Mouse (Mus musculus): ENCODE measurements at regions not wholly inside any gene's neighbourhood (a gene's known extent, or its start where the extent isn't known, plus 50 kb on each side); places are given as distances from the start of the nearest gene placed in this dataset.

DNA sequence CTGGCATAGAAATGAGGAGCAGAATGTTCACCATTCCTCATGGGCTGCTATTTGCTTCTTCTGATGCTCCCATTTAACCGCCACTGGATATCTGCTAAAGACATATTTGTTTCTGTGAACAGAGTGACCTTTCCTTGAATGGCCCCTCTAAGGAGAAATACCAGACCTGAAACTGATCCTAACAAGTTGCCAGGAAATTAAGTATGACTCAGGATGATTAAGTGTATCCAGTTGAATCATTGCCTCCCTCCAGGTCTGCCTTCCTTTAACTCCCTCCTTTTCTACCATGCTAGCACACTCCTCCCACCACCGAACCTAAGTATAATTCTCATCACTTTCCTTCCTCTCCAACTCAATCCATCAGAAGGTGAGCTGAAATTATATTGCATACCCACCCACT, 194.2 kb upstream of the Dph6 start:
- Histone ChIP-seq H3K4me3 (no peak overlapping the region), H3K27ac (no peak overlapping the region)
- DNase-seq (ENCODE audit: low spot score in 2 of 2): no peak
- TF ChIP-seq CTCF (conservative IDR thresholded peaks at IDR 0.05): no peak

DNA sequence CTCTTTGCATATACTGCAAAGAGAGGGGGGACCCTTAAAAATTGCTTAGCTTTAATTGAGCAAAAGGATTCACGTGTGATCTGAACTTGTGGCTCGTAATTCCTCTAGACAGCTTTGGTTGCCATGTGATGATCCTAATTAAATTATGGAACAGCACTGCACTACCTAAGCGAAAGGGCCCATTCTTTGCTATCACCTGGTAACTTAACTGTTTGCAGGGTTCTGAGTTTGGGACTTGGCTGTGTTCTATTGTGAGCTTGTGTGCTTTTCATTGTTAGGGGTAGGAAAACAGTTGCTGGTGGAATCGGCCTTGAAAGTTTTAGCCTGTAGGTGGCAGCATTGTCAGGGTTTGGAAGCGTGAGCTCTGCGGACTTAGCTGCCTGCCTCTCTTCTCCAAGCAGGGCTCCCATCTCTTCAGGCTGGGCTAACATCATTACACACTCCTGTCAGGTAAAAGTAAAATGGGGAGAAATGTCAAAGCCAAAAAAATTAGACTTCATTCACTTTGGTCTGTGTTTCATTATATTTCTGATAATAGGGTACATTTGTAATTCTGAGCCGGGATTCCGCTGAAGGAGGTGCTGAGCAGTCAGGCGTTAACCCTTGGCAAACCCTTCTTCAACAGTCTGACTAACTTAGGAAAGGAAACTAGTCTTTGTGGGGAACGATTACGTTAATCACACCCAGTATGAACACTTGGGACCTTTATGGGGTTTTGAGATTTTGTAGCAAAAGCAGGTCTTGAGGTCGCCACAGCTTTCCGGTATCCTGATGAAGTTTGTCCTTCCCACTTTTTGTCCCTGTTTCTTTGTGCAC, 199.2 kb upstream of the Dph6 start:
- no peak overlapping the region for H3K27ac ChIP-seq
- TF ChIP-seq CTCF (conservative IDR thresholded peaks at IDR 0.05): peak; percentile 97
- DNase-seq (ENCODE audit: low spot score in 2 of 2): peak; percentile 76 to 90
- H3K4me3 ChIP-seq: peak overlapping the region; percentile 40

DNA sequence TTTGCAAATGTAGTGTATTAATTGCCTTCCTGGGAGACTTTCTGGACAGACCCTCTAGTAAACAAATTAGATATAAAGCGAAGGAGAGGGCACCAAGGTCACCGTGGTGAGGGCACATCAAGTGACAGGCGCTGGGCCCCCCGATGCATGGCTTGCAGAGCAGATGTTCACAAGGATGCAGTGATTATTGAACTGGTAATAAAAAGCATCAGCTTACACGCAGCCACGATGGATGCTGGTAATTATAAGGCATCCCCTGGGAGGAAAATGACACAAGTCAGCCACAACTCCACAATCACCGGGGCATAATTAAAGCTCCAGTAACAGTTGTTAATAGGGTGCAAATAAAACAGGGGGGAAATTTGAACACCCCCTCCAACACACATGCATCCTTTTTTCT, 217.5 kb upstream of the Dph6 start:
- TF ChIP-seq CTCF (conservative IDR thresholded peaks at IDR 0.05): no peak
- no peak overlapping the region for H3K27ac ChIP-seq
- H3K4me3 ChIP-seq: no peak overlapping the region
- DNase-seq (ENCODE audit: low spot score in 2 of 2): no peak

DNA sequence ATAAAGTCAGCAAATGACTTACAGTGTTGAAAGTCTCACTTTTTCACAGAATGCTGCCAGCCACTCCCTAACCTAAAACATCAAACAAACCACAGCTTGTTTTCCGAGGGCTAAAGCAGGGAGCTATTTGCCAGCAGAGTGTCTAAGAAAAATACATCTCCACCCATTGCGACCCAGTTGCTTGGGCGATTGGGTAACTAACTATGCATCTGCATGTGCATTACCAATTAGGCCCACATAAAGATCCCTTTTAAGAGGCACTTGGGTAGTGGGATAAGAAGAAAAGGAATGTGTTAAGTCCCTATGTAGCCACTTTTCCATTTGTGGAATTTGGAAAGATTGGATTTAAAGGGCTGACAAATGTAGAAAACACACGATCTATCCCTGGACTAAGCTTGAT, 218.3 kb upstream of the Dph6 start:
- H3K27ac ChIP-seq: no peak overlapping the region
- TF ChIP-seq CTCF (conservative IDR thresholded peaks at IDR 0.05): no peak
- H3K4me3 ChIP-seq: no peak overlapping the region
- no peak for DNase-seq (ENCODE audit: low spot score in 2 of 2)

DNA sequence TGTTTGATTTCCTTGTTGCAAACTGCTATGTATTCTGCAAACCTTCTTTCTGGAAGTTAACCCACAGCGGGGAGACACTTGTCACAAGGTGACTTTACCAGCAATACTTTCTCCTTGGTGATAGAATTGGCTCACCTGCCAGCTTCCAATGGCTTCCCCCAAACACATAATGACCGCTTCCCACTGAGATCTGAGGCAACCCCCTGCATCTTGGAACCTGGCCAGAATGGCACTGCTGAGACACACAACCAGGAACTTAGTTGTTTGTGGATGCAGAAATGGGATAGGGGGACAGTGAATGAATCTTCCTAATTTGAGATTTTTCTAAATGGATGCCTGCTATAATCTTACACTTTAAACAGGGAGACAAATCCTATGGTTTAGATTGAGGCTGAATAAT, 224.3 kb upstream of the Dph6 start:
- no peak overlapping the region for H3K27ac ChIP-seq

DNA sequence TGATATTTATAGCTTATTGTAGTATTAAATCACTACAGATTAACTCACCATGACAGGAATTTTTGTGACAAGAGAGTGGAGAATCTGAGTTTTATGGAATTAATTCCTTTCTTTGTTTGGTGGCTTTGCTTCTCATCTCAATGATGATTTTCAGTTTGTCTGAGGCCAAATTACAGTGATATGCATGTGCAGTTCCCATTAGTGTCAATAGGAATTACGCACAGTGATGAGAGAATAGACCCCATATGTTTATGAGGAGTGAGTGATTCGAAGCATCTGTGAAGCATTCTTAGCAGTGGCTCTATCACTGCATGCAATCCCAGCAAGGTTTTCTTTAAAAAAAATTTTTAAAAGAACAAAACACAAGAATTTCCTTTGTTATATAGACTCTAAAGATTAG, 225.0 kb upstream of the Dph6 start:
- no peak for DNase-seq (ENCODE audit: low spot score in 2 of 2)
- Histone ChIP-seq H3K27ac (no peak overlapping the region), H3K4me3 (no peak overlapping the region)
- no peak for TF ChIP-seq CTCF (conservative IDR thresholded peaks at IDR 0.05)

More for the DNA sequence above, 224.3 kb upstream of the Dph6 start:
- no peak for TF ChIP-seq CTCF (conservative IDR thresholded peaks at IDR 0.05)
- H3K4me3 ChIP-seq: no peak overlapping the region
- no peak for DNase-seq (ENCODE audit: low spot score in 2 of 2)

DNA sequence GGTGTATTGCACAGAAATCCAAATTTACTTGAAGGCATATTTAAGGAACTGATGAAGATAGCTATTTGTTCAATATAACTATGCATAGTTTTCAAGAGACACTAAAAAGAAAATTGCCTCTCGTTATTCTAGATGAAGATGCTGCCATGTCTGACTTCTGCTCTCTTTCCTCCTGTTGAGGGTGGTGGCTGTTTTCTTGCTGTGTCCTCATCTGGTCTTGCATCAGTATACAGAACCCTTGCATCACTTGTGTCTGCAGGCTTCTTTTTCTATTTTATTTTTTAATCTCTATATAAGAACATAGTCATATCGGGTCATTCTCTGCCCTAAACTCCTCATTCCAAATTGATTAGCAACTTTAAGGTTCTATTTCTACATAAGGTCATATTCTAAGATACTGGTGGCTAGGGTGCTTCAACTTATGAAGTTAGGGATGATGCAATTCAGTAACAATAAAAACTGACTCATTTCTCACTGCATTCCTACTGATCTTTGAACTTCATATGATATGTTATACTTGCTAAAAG, 231.0 kb upstream of the Dph6 start:
- no peak for TF ChIP-seq CTCF (conservative IDR thresholded peaks at IDR 0.05)
- Histone ChIP-seq H3K27ac (no peak overlapping the region), H3K4me3 (no peak overlapping the region)
- DNase-seq (ENCODE audit: low spot score in 2 of 2): no peak

DNA sequence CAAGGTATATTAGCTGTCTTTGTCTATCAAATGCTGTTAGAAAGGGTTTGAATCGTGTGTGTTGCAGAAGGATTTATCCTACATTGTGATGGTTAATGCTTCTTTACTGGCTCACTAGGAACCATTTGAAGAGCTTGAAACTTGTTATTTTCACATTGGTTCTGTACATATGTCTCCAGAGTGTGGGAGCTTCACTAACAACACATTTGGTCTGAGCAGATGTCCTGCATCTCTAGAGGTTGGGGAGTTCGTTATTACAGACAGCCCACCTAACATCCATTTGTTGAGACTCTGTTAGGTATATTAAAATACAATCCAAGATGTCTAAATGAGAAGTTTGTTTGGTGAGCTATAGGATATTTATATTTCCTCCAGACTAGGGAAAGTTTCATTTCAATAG, 244.0 kb upstream of the Dph6 start:
- no peak overlapping the region for H3K4me3 ChIP-seq
- DNase-seq (ENCODE audit: low spot score in 2 of 2): no peak
- no peak for TF ChIP-seq CTCF (conservative IDR thresholded peaks at IDR 0.05)
- H3K27ac ChIP-seq: no peak overlapping the region

DNA sequence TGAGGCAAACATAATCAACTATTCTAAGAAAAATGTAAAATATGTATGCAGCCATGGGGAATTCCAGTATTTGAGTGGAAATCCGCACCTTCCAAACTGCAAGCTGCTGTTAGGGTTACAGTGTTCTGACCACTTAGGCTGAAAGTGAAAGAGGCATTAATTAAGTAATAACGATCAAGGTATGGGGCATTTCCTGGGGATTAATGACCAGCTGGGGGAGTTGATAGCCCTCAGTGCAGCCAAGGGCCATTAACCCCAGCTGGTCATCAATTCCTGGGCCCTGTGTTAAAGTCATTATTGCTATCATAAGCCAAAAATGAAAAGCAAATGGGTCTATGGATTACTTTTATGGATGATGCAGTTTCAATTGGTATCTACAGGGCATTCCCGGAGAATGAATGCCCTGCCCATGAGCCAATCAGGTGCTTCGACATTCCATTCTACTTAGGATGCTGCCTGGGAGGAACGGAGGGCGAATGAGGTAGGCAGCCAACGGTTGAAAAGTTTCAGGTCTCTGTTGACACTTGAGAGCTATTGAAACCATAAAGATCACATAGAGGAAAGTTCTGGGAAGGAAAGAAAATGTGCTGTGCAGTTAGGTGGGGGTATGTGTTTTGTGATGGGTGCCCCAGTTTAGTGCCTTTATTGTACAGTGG, 257.2 kb upstream of the Dph6 start:
- Histone ChIP-seq H3K4me3 (no peak overlapping the region), H3K27ac (no peak overlapping the region)
- no peak for TF ChIP-seq CTCF (conservative IDR thresholded peaks at IDR 0.05)
- no peak for DNase-seq (ENCODE audit: low spot score in 2 of 2)

DNA sequence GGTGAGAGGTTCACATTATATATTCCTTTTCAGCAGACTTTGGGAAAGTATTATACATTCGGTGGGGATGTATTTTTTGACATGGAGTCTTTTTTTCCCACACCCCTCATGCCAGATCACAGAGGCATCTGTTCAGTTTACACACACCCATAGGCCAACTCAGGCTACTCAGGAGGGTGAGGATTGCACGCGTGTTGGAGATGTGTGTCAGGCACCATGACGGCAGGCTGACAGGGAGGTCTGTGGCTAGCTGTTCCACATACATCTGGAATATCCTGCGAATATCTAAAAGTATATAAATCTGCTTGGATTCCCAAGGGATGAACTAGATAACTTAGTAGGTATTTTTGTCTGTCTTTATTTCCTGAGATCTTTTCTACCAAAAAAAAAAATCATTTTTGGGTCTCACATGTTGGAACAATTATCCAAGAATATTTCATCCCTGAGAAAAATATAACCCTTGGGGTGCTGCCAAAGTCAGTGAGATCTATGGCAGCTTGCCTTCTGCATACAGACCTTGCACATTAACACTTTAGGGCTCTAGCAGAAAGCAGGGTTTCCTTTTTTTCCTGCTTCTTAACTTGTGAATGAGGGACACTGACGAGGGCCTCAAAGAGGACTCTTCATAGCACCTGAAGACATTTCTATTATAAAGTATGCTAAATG, 260.4 kb upstream of the Dph6 start:
- no peak overlapping the region for H3K27ac ChIP-seq
- DNase-seq (ENCODE audit: low spot score in 2 of 2): no peak
- no peak for TF ChIP-seq CTCF (conservative IDR thresholded peaks at IDR 0.05)

DNA sequence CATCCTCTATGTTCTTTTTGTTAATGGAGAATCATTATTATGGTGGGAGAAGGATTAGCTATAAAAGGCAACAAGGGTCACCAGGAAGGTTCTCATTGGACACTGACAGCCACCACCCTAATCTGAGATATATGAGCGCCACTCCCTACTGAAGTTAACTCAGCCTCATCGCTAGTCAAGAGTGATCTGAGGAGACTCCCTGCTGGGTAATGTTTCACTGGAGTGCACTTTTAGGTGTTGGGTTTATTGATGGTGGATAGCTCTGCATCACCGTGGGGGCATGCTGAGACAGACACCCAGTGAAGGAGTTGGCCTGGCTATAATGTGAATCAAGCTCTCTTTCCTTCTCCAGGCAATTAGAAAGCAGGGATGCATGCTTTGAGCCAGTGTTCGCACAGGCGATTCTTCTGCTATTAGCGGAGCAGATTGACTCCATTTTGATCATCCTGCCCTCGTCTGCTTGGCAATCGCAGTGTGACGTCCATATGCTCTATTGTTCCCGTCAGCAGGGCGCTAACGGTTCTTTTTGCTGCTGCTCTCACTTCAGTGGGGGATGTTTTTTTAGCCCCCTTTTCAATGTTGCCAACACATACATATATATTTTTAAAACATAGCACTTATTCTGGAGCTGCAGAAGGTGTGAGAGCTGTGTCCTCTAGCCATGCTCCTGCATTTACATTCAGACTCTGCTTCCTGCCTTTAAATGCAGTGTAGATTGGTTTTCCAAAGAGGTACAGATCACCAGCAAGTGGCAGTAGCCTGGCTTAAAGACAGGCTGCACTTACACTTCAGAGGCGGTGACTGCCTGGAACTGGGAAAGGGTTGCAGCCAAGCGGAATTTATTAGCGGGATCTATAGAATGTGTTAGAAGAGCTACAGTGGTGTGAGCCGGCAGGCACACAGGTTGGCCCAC, 263.9 kb upstream of the Dph6 start:
- H3K27ac ChIP-seq: no peak overlapping the region
- TF ChIP-seq CTCF (conservative IDR thresholded peaks at IDR 0.05): no peak
- DNase-seq (ENCODE audit: low spot score in 2 of 2): peak; percentile 10 to 20
- no peak overlapping the region for H3K4me3 ChIP-seq

More for the DNA sequence above, 260.4 kb upstream of the Dph6 start:
- H3K4me3 ChIP-seq: no peak overlapping the region

DNA sequence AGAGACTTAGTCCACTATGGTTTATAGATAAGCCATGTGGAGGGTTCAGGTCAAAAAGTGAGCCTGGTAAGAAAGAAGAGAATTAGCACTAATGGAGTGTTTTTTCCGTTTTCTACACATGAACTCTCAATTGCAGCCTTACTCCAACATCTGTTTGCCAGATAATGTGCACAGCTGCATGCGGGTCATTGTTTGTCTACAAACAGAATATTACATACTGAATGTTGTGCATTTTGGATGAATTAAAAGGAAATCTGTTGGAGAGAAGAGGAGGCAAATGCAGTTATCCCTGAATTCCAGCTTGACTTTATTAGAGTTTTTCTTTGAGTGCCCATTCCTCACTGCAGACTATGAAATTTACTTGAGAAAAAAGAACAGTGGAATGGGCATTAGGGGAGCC, 269.1 kb upstream of the Dph6 start:
- no peak overlapping the region for H3K27ac ChIP-seq
- no peak overlapping the region for H3K4me3 ChIP-seq
- no peak for TF ChIP-seq CTCF (conservative IDR thresholded peaks at IDR 0.05)
- DNase-seq (ENCODE audit: low spot score in 2 of 2): no peak
